Mouse (Mus musculus): ENCODE measurements at regions not wholly inside any gene's neighbourhood (a gene's known extent, or its start where the extent isn't known, plus 50 kb on each side); places are given as distances from the start of the nearest gene placed in this dataset.

DNA sequence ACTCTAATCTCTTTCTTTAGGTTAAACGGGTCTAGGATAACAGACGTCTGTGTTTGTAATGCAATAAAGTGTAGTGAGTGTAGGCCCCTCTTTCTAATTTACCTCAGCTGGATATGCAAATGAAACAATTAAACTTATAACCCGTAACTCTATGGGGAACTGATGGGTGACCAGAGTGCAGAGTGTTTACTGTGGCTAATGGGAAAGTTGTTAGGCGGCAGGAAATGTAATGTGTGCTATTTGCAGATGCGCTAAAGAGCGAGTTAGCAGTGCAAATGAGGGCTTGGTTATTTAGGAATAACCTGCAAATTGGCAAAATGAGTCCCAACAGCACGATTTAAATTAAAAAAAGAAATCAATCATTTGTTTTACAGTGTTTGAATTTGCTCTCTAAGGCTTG lies 168.8 kb upstream of the Psmd7 start:
- no peaks in the 10 kb centered on the region for H3K36me3 ChIP-seq (ENCODE audit: control insufficient read depth, insufficient read depth)
- no peak overlapping the region for H3K9ac ChIP-seq (ENCODE audit: low read depth, low read length)
- no peak overlapping the region for H3K4me3 ChIP-seq (ENCODE audit: low read depth, low read length)
- no peaks in the 10 kb centered on the region for H3K27me3 ChIP-seq (ENCODE audit: control insufficient read depth, insufficient read depth, low read depth, low read length)
- WGBS (ENCODE audit: insufficient replicate concordance), result 58% methylated on average over 7 of the region's 7 CpGs
- no peaks in the 10 kb centered on the region for H3K4me1 ChIP-seq (ENCODE audit: control insufficient read depth, low read depth, low read length)
- no peak overlapping the region for H3K27ac ChIP-seq (ENCODE audit: low read length)
- H3K4me2 ChIP-seq (ENCODE audit: low read depth, low read length), result no peak overlapping the region
- no peak for ATAC-seq (ENCODE audit: low read depth)
- H3K9me3 ChIP-seq (replicated peaks; ENCODE audit: control insufficient read depth, low read length), result no peaks in the 10 kb centered on the region

DNA sequence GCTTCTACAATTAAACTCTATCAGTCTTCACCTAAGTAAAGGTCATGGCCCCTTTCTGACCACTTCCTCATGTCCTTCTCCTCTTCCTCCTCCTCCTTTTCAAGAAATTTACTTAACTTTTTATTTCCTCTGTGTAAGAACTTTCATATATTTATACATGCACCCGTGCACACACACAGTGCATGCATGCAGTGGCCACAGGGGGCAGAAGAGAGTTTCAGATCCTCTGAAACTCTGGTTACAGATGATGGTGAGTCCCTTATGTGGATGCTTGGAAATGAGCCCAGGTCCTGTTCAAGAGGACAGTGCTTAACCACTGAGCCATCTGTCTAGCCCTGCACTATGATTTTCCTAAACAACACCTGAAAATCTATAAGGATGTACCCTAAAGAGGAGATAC lies 170.4 kb upstream of the Psmd7 start:
- Histone ChIP-seq H3K9me3 (replicated peaks; ENCODE audit: control insufficient read depth, low read length) (no peaks in the 10 kb centered on the region), H3K4me2 (ENCODE audit: low read depth, low read length) (no peak overlapping the region), H3K27me3 (ENCODE audit: control insufficient read depth, insufficient read depth, low read depth, low read length) (no peaks in the 10 kb centered on the region)

DNA sequence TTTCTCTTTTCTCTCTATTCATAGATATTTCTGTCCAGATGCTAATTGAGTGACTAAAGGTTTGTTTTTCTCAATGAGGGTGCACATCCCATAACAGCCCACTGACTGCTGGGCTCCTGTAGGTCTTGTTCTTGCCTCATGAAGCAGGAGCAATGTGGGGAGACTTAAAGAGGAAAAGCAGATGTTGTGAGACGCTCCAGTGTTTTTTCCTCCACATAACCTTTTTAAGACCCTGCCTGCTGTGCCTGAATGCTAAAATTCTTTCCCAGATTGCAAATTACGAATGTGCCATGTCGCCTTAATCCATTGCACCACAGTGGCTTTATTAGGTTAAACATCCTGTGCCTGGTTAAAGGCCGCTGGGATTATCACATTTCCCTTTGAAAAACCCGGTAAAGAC lies 165.5 kb upstream of the Zfhx3 start:
- 14% methylated on average over 5 of the region's 5 CpGs for WGBS (ENCODE audit: insufficient replicate concordance)

More for the DNA sequence above, 170.4 kb upstream of the Psmd7 start:
- Histone ChIP-seq H3K36me3 (ENCODE audit: control insufficient read depth, insufficient read depth) (no peaks in the 10 kb centered on the region), H3K4me3 (ENCODE audit: low read depth, low read length) (no peak overlapping the region), H3K9ac (ENCODE audit: low read depth, low read length) (no peak overlapping the region), H3K27ac (ENCODE audit: low read length) (no peak overlapping the region), H3K4me1 (ENCODE audit: control insufficient read depth, low read depth, low read length) (no peaks in the 10 kb centered on the region)
- WGBS (ENCODE audit: insufficient replicate concordance), result 59% methylated on average over 1 of the region's 1 CpGs
- no peak for ATAC-seq (ENCODE audit: low read depth)

DNA sequence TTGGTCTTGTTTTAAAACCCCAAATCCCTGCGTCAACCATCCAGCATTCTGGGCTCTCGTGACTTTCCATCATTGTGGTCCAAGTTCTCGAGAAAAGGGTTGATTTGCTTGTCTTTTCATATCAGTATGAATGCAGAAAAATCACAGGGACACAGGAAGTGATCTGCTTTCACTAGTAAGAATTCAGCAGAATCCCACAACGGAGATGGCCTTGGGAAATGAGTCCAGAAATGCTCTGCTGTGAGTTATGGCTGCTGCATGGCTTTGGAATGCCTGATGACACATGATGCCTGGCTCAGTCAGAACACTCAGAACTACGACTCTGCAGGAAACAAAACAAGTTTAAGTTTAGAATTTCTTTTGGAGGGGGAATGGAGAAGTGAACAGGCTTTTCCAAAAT lies 156.7 kb upstream of the Zfhx3 start:
- Histone ChIP-seq H3K9me3 (replicated peaks; ENCODE audit: control insufficient read depth, low read length) (no peaks in the 10 kb centered on the region), H3K36me3 (ENCODE audit: control insufficient read depth, insufficient read depth) (no peaks in the 10 kb centered on the region), H3K9ac (ENCODE audit: low read depth, low read length) (no peak overlapping the region), H3K4me1 (ENCODE audit: control insufficient read depth, low read depth, low read length) (no peaks in the 10 kb centered on the region), H3K27me3 (ENCODE audit: control insufficient read depth, insufficient read depth, low read depth, low read length) (no peaks in the 10 kb centered on the region), H3K27ac (ENCODE audit: low read length) (no peak overlapping the region), H3K4me3 (ENCODE audit: low read depth, low read length) (no peak overlapping the region), H3K4me2 (ENCODE audit: low read depth, low read length) (no peak overlapping the region)
- ATAC-seq (ENCODE audit: low read depth), result no peak
- WGBS (ENCODE audit: insufficient replicate concordance), result 51% methylated on average over 5 of the region's 5 CpGs

More for the DNA sequence above, 165.5 kb upstream of the Zfhx3 start:
- H3K27me3 ChIP-seq (ENCODE audit: control insufficient read depth, insufficient read depth, low read depth, low read length), result no peaks in the 10 kb centered on the region
- no peak overlapping the region for H3K9ac ChIP-seq (ENCODE audit: low read depth, low read length)
- no peaks in the 10 kb centered on the region for H3K4me1 ChIP-seq (ENCODE audit: control insufficient read depth, low read depth, low read length)
- H3K4me3 ChIP-seq (ENCODE audit: low read depth, low read length), result no peak overlapping the region
- no peak overlapping the region for H3K4me2 ChIP-seq (ENCODE audit: low read depth, low read length)
- no peak for ATAC-seq (ENCODE audit: low read depth)
- H3K27ac ChIP-seq (ENCODE audit: low read length), result no peak overlapping the region
- H3K36me3 ChIP-seq (ENCODE audit: control insufficient read depth, insufficient read depth), result no peaks in the 10 kb centered on the region
- H3K9me3 ChIP-seq (replicated peaks; ENCODE audit: control insufficient read depth, low read length), result no peaks in the 10 kb centered on the region

DNA sequence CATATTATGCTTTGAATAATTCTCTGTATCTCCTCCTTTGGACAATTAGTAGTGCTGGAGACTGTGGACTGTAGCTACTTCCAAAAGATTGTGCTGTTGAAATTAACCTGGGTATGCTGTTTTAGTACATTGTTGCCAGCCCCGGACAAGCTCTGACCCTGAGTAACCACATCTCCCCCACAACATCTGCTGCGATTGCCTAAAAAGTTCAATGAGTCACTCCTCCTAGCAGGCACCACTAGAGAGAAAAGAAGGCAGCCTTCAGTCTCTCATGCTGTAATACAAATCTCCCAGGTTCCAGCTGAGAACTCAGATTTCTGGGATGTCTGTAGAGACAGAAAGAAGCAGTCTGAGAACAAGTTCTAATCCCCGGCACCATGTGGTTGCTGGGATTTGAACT lies 150.2 kb upstream of the Zfhx3 start:
- Histone ChIP-seq H3K36me3 (ENCODE audit: control insufficient read depth, insufficient read depth) (no peaks in the 10 kb centered on the region), H3K27me3 (ENCODE audit: control insufficient read depth, insufficient read depth, low read depth, low read length) (no peaks in the 10 kb centered on the region), H3K9me3 (replicated peaks; ENCODE audit: control insufficient read depth, low read length) (no peaks in the 10 kb centered on the region), H3K27ac (ENCODE audit: low read length) (no peak overlapping the region), H3K4me2 (ENCODE audit: low read depth, low read length) (no peak overlapping the region), H3K9ac (ENCODE audit: low read depth, low read length) (no peak overlapping the region), H3K4me1 (ENCODE audit: control insufficient read depth, low read depth, low read length) (no peaks in the 10 kb centered on the region), H3K4me3 (ENCODE audit: low read depth, low read length) (no peak overlapping the region)
- WGBS (ENCODE audit: insufficient replicate concordance), result 67% methylated on average over 3 of the region's 3 CpGs
- no peak for ATAC-seq (ENCODE audit: low read depth)

DNA sequence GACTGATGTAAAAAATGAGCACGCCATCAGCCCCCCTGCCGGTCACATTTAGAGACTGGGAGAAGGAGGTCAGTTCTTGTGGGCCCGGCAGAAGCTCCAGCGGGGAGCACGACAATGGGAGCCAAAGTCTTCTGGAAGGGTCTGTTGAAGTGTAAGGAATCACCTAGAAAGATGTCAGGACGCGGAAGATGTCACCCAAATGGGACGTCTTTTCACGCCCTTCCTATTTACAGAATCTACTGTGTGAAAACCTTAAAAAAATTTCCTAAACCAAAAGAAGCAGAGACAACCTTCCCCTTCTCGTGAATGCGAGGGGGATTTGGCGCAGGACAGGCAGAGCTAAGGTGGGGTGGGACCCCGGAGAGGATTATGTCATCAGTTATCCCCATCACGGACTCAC lies 127.5 kb upstream of the Zfhx3 start:
- no peak overlapping the region for H3K4me2 ChIP-seq (ENCODE audit: low read depth, low read length)
- H3K9ac ChIP-seq (ENCODE audit: low read depth, low read length), result no peak overlapping the region
- H3K27ac ChIP-seq (ENCODE audit: low read length), result no peak overlapping the region
- no peak for ATAC-seq (ENCODE audit: low read depth)
- 62% methylated on average over 14 of the region's 14 CpGs for WGBS (ENCODE audit: insufficient replicate concordance)
- H3K36me3 ChIP-seq (ENCODE audit: control insufficient read depth, insufficient read depth), result no peaks in the 10 kb centered on the region
- H3K4me1 ChIP-seq (ENCODE audit: control insufficient read depth, low read depth, low read length), result no peaks in the 10 kb centered on the region
- no peaks in the 10 kb centered on the region for H3K27me3 ChIP-seq (ENCODE audit: control insufficient read depth, insufficient read depth, low read depth, low read length)
- no peak overlapping the region for H3K4me3 ChIP-seq (ENCODE audit: low read depth, low read length)
- no peaks in the 10 kb centered on the region for H3K9me3 ChIP-seq (replicated peaks; ENCODE audit: control insufficient read depth, low read length)

DNA sequence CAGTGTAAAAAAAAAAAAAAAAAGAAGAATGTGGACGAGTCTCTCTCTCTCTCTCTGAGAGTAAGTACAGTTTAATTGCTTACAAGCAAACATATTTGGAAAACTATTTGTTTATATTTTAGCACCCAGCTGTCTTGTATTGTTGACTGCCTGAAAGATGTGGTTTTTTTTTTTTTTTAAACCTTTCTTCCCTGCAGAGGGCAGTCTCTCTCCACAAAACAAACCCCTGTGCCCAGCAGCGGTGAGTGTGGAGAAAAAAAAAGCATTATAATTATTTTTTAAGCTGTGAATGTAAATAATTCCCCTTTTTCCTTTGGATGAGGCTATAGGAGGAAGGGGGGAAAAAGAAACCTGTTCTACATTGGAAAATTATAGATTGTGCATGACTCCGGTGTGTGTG lies 126.7 kb upstream of the Zfhx3 start:
- Histone ChIP-seq H3K27me3 (ENCODE audit: control insufficient read depth, insufficient read depth, low read depth, low read length) (no peaks in the 10 kb centered on the region), H3K9me3 (replicated peaks; ENCODE audit: control insufficient read depth, low read length) (no peaks in the 10 kb centered on the region), H3K4me1 (ENCODE audit: control insufficient read depth, low read depth, low read length) (no peaks in the 10 kb centered on the region), H3K4me3 (ENCODE audit: low read depth, low read length) (no peak overlapping the region), H3K27ac (ENCODE audit: low read length) (no peak overlapping the region), H3K9ac (ENCODE audit: low read depth, low read length) (no peak overlapping the region), H3K36me3 (ENCODE audit: control insufficient read depth, insufficient read depth) (no peaks in the 10 kb centered on the region), H3K4me2 (ENCODE audit: low read depth, low read length) (no peak overlapping the region)
- WGBS (ENCODE audit: insufficient replicate concordance), result 21% methylated on average over 3 of the region's 3 CpGs
- ATAC-seq (ENCODE audit: low read depth), result no peak

DNA sequence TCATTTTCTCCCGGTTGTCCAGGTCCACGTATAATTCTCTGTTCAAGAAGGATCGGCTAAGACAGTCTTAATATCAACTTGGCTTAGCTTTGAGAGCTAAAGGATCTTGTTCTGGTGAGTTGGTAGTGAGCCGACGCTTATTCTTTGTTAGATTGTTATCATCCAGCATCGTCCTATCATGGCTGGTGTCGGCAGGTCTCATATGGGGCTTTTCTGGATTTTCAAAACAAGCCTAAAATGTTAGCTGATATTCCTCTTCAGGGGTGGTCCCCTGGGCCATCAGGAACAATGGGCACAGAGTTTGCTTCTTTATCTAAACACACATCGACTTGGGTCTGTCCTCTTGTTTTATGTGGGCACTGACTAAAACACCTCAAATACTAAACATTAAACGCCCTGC lies 124.6 kb upstream of the Zfhx3 start:
- Histone ChIP-seq H3K27me3 (ENCODE audit: control insufficient read depth, insufficient read depth, low read depth, low read length) (no peaks in the 10 kb centered on the region), H3K4me1 (ENCODE audit: control insufficient read depth, low read depth, low read length) (no peaks in the 10 kb centered on the region), H3K4me3 (ENCODE audit: low read depth, low read length) (no peak overlapping the region), H3K27ac (ENCODE audit: low read length) (no peak overlapping the region), H3K4me2 (ENCODE audit: low read depth, low read length) (no peak overlapping the region), H3K9ac (ENCODE audit: low read depth, low read length) (no peak overlapping the region), H3K9me3 (replicated peaks; ENCODE audit: control insufficient read depth, low read length) (no peaks in the 10 kb centered on the region), H3K36me3 (ENCODE audit: control insufficient read depth, insufficient read depth) (no peaks in the 10 kb centered on the region)
- ATAC-seq (ENCODE audit: low read depth), result no peak
- WGBS (ENCODE audit: insufficient replicate concordance), result 68% methylated on average over 9 of the region's 9 CpGs

DNA sequence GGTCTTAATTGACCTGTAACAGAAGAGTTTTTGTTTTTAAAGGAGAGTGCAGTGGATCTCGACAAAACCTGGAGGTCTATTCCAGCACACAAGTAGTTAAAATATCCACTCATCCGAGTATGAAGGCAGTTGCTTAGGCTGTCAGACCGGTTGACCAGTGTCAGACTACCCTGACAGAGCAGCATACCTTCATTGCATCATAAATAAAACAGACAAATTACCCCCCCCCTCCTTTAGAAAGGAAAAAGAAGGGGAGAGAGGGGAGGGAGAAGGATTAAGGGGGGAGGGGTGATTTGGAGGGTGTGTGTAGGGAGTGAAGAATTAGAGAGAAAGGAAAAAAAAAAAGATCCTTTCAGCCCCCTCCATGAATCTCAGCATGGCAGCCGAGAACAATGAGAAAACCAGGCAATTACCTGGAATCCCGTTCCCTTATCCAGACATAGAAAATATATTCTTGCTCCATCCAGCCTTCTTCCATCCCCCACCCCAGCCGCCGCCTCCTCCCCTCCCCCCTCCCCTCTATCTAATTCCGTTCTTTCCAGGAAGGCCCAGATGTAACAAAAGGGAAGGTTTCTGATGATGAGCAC lies 122.2 kb upstream of the Zfhx3 start:
- no peak overlapping the region for H3K4me3 ChIP-seq (ENCODE audit: low read depth, low read length)
- H3K9ac ChIP-seq (ENCODE audit: low read depth, low read length), result no peak overlapping the region
- no peaks in the 10 kb centered on the region for H3K36me3 ChIP-seq (ENCODE audit: control insufficient read depth, insufficient read depth)
- H3K4me1 ChIP-seq (ENCODE audit: control insufficient read depth, low read depth, low read length), result no peaks in the 10 kb centered on the region
- H3K9me3 ChIP-seq (replicated peaks; ENCODE audit: control insufficient read depth, low read length), result no peaks in the 10 kb centered on the region
- no peak overlapping the region for H3K4me2 ChIP-seq (ENCODE audit: low read depth, low read length)
- H3K27ac ChIP-seq (ENCODE audit: low read length), result no peak overlapping the region
- H3K27me3 ChIP-seq (ENCODE audit: control insufficient read depth, insufficient read depth, low read depth, low read length), result no peaks in the 10 kb centered on the region
- 10% methylated on average over 8 of the region's 8 CpGs for WGBS (ENCODE audit: insufficient replicate concordance)
- ATAC-seq (ENCODE audit: low read depth), result no peak
